Mouse (Mus musculus) pancreas, adult 10 weeks (tissue): ENCODE measurements around the gene 4921524J17Rik. TPM values are rescaled to one million over a fixed set of nuclear protein-coding genes. Genes with fewer than 3 reads are reported as not detected.

ENCODE experiments used
- polyA plus RNA-seq: library from polyadenylated mRNA; stranded (reverse); fragments of 350-450 nt; fragmentation: Illumina TruSeq; extraction: RNeasy Lipid Tissue Mini Kit (QIAGEN cat#74804); gene quantifications from one replicate; pipeline ENCODE4 v1.2.3, GENCODE M21; 2015; ENCODE audit warnings: low read depth, low replicate concordance; ENCODE audit not compliant: insufficient read depth

4921524J17Rik gene
- polyA plus RNA-seq = 1.8 TPM

GRCm38 (mm10) chr8:85432168-85433016, at the start of gene 4921524J17Rik:
TSS of gene 4921524J17Rik (minus strand) at chr8:85432833.

GRCm38 (mm10) chr8:85386205-85386604, 46.4 kb downstream of the 4921524J17Rik start, which contains the start of gene Mylk3:
TSS of gene Mylk3 (minus strand) at chr8:85386345.

Other genes with a start within 250 kb of the 4921524J17Rik start
- gene Olfr371, start 206.8 kb downstream of the 4921524J17Rik start, polyA plus RNA-seq = not detected
- gene Orc6, start 133.2 kb downstream of the 4921524J17Rik start, polyA plus RNA-seq = 7.9 TPM
- 12.8 TPM for gene Vps35, start 133.0 kb downstream of the 4921524J17Rik start, polyA plus RNA-seq
- gene Mylk3, start 46.5 kb downstream of the 4921524J17Rik start, polyA plus RNA-seq = 0.90 TPM
- gene Gpt2, start 59.7 kb upstream of the 4921524J17Rik start, polyA plus RNA-seq = 10.2 TPM
- 13.1 TPM for gene Dnaja2, start 122.5 kb upstream of the 4921524J17Rik start, polyA plus RNA-seq